In the genomic region with DNA sequence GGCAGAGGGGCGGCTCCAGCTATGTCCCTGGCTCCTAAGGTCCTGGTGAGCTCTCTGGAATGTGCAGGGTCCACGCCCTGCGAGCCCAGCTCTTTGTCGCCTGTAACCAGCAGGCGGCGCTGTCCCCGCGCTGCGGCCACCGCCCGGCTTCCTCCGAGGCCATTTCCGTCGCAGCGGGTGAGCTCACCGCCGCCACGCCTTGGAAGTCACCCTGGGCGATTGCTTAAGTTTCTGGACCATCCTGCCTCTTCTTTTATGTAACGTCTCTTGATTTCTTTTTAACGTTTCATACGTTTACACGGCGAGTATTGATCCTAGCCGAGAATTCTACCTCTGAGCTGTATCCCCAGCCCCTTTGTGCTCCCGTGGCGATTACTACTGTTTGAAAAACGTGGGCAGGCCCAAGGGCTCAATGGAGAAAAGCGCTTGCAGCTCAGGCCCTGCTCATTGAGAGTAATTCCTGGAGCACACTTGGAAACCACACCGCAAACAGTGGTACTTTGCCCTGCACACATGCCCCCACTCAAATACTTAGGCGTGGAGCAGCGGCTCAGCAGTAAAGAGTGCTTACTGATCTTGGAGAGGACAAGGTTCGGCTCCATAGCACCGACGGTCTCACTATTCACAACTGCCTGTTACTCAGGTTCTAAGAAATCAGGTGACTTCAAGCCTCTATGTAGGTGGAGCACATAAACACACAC, we compare ENCODE assay signal across 8 mouse cellular contexts. TPM values are rescaled to one million over a fixed set of nuclear protein-coding genes. Genes with fewer than 3 reads are reported as not detected.
DNase-seq lines count a peak whose midpoint lies in the region; ATAC-seq lines count a peak whose summit lies in the region.

No protein-coding gene starts in this region.

- peak overlapping the region; percentile 62 for H3K4me2 ChIP-seq in hindbrain, embryonic 11.5 days (replicated peaks; ENCODE audit: low read depth, low read length)
- H3K4me2 ChIP-seq in lung, embryonic 16.5 days (ENCODE audit: low read depth, low read length) = peak overlapping the region; percentile 69

- peak overlapping the region; percentile 30 for H3K4me3 ChIP-seq in hindbrain, embryonic 11.5 days (ENCODE audit: low read depth, low read length)
- H3K4me3 ChIP-seq in lung, embryonic 16.5 days (ENCODE audit: low read length) = peak overlapping the region; percentile 41

- ATAC-seq in hindbrain, embryonic 11.5 days (ENCODE audit: low FRiP score) = peak; percentile 80
- ATAC-seq in lung, embryonic 16.5 days (ENCODE audit: low read depth) = peak; percentile 94

- H3K9me3 ChIP-seq in hindbrain, embryonic 11.5 days (ENCODE audit: control insufficient read depth, low read length) = no peaks in the 10 kb centered on the region
- no peaks in the 10 kb centered on the region for H3K9me3 ChIP-seq in lung, embryonic 16.5 days (ENCODE audit: control insufficient read depth, low read length)

- H3K27ac ChIP-seq in hindbrain, embryonic 11.5 days (ENCODE audit: low read depth, low read length) = peak overlapping the region; percentile 84
- peak overlapping the region; percentile 95 for H3K27ac ChIP-seq in lung, embryonic 16.5 days (ENCODE audit: low read length)

- peak; percentile 98 for DNase-seq in MN1 (ENCODE audit: low spot score)
- DNase-seq in cerebellum, adult 9-10 months = peak; percentile 92
- peak; percentile 83 to 96 for DNase-seq in frontal cortex, adult 2 months (ENCODE audit: extremely low spot score in 1 of 2, low spot score in 1 of 2)
- peak; percentile 97 for DNase-seq in hindbrain, embryonic 11.5 days (ENCODE audit: low spot score)
- DNase-seq in layer of hippocampus, adult 9-11 months = peak; percentile 91
- peak; percentile 85 for DNase-seq in ovary, adult 18-20 months (ENCODE audit: low spot score)
- DNase-seq in thymus, postnatal 0 days (ENCODE audit: low spot score) = peak; percentile 87

- no peaks in the 10 kb centered on the region for H3K27me3 ChIP-seq in hindbrain, embryonic 11.5 days (ENCODE audit: control insufficient read depth, insufficient read depth, low read length)
- no peaks in the 10 kb centered on the region for H3K27me3 ChIP-seq in lung, embryonic 16.5 days (ENCODE audit: control insufficient read depth, insufficient read depth, low read depth, low read length)

- H3K4me1 ChIP-seq in hindbrain, embryonic 11.5 days (replicated peaks; ENCODE audit: control insufficient read depth, insufficient read depth, low read length) = peaks cover 38% of the 10 kb centered on the region
- peaks cover 27% of the 10 kb centered on the region for H3K4me1 ChIP-seq in lung, embryonic 16.5 days (replicated peaks; ENCODE audit: control insufficient read depth, insufficient read depth, low read length)

- 6% methylated on average over 35 of the region's 35 CpGs for WGBS in hindbrain, embryonic 11.5 days
- WGBS in lung, embryonic 16.5 days = 4% methylated on average over 35 of the region's 35 CpGs

- H3K9ac ChIP-seq in hindbrain, embryonic 11.5 days (ENCODE audit: low read depth, low read length) = peak overlapping the region; percentile 68
- peak overlapping the region; percentile 73 for H3K9ac ChIP-seq in lung, embryonic 16.5 days (ENCODE audit: low read length)

- H3K36me3 ChIP-seq in hindbrain, embryonic 11.5 days (ENCODE audit: control insufficient read depth, insufficient read depth, low read length) = no peaks in the 10 kb centered on the region
- H3K36me3 ChIP-seq in lung, embryonic 16.5 days (ENCODE audit: control insufficient read depth, insufficient read depth, low read length) = no peaks in the 10 kb centered on the region

RNA-seq across cellular contexts. Expression of gene Tuba1c, which starts 36.4 kb away (rescaled TPM):
- 5.8 and 10.6 TPM in 2 replicates for polyA plus RNA-seq in frontal cortex, adult 2 months (2012; rRNA removed)
- 93.2 and 95.2 TPM in 2 replicates for polyA plus RNA-seq in hindbrain, embryonic 11.5 days (2014; fragmentation: Nextera tagmentation; extraction: Ambion mirVana)
- 226 and 230 TPM in 2 replicates for polyA plus RNA-seq in lung, embryonic 16.5 days (2015; fragmentation: Nextera tagmentation; extraction: Ambion mirVana)
- polyA plus RNA-seq in thymus, postnatal 0 days (2015; fragmentation: Nextera tagmentation; extraction: Ambion mirVana) = 153 and 156 TPM in 2 replicates

RNA-seq across cellular contexts. Expression of gene Tuba1a, which starts 39.7 kb away (rescaled TPM):
- 1,817 and 1,854 TPM in 2 replicates for polyA plus RNA-seq in frontal cortex, adult 2 months (2012; rRNA removed)
- polyA plus RNA-seq in hindbrain, embryonic 11.5 days (2014; fragmentation: Nextera tagmentation; extraction: Ambion mirVana) = 8,897 and 9,833 TPM in 2 replicates
- polyA plus RNA-seq in lung, embryonic 16.5 days (2015; fragmentation: Nextera tagmentation; extraction: Ambion mirVana) = 870 and 906 TPM in 2 replicates
- polyA plus RNA-seq in thymus, postnatal 0 days (2015; fragmentation: Nextera tagmentation; extraction: Ambion mirVana) = 227 and 236 TPM in 2 replicates

RNA-seq across cellular contexts. Expression of gene Gm49450, which starts 39.9 kb away (rescaled TPM):
- polyA plus RNA-seq in frontal cortex, adult 2 months (2012; rRNA removed) = 0.17 and 3.5 TPM in 2 replicates
- polyA plus RNA-seq in hindbrain, embryonic 11.5 days (2014; fragmentation: Nextera tagmentation; extraction: Ambion mirVana) = not detected in 2 replicates
- not detected in 2 replicates for polyA plus RNA-seq in lung, embryonic 16.5 days (2015; fragmentation: Nextera tagmentation; extraction: Ambion mirVana)
- not detected in 2 replicates for polyA plus RNA-seq in thymus, postnatal 0 days (2015; fragmentation: Nextera tagmentation; extraction: Ambion mirVana)

RNA-seq across cellular contexts. Expression of gene Tuba1b, which starts 58.9 kb away (rescaled TPM):
- polyA plus RNA-seq in frontal cortex, adult 2 months (2012; rRNA removed) = 1,157 and 1,186 TPM in 2 replicates
- 1,792 and 1,905 TPM in 2 replicates for polyA plus RNA-seq in hindbrain, embryonic 11.5 days (2014; fragmentation: Nextera tagmentation; extraction: Ambion mirVana)
- 1,812 and 1,892 TPM in 2 replicates for polyA plus RNA-seq in lung, embryonic 16.5 days (2015; fragmentation: Nextera tagmentation; extraction: Ambion mirVana)
- polyA plus RNA-seq in thymus, postnatal 0 days (2015; fragmentation: Nextera tagmentation; extraction: Ambion mirVana) = 1,370 and 1,449 TPM in 2 replicates

Comparison
In these comparisons a context has a peak if more than half of its experiments do, and no peak if none do; other contexts are left out.
1. Peak in every context shown above with its lines: DNase-seq, ATAC-seq, H3K4me3 ChIP-seq and H3K27ac ChIP-seq.